Mouse (Mus musculus): ENCODE data around the gene Nostrin.

GRCm38 (mm10) chr2:69221868-69222416 lies 86.3 kb downstream of the Nostrin start:
- TF ChIP-seq POLR2A (IDR thresholded peaks at IDR 0.05; ENCODE audit: insufficient read depth, low read length), result no peak
- no peak for TF ChIP-seq CTCF (IDR thresholded peaks at IDR 0.05; ENCODE audit: low read depth, low read length)
- TF ChIP-seq EP300 (IDR thresholded peaks at IDR 0.05; ENCODE audit: insufficient read depth, low read depth, low read length), result no peak
